Mouse (Mus musculus): Measurements from ENCODE around the gene Smpx. TPM values are rescaled to one million over a fixed set of nuclear protein-coding genes. Genes with fewer than 3 reads are reported as not detected.

Smpx gene
- polyA plus RNA-seq (2012; ENCODE audit: low replicate concordance), result not detected in 2 replicates

DNA sequence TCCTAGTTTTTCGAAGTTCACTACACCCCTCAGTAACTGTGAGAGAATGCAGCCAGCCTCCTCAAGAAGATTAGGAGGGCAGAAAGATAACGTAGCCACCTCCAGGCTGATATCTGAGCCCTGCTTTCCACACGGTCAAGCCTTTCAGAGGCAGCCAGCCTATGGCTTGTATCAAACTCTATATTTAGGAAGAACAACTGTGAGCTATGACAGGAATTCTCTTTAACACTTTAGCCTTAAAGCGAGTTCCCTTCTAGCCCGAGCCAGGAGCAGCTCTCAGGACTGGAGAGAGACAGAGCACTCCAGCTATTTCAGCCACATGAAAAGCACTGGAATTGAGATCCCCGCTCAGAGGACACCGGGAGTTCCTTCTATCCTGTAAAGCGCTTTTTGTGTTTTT lies at the start of gene Smpx:
Smpx (plus strand) TSS at position 49 of the 400 bp plus-strand sequence.

Other genes starting within 250 kb of the Smpx start
- 20.1 and 26.4 TPM in 2 replicates for gene Sms, start 206.6 kb upstream of the Smpx start, polyA plus RNA-seq (2012; ENCODE audit: low replicate concordance)
- gene Yy2, start 129.9 kb upstream of the Smpx start, polyA plus RNA-seq (2012; ENCODE audit: low replicate concordance), result 0.09 TPM in 1 of 2 replicates, not detected in the other
- gene Mbtps2, start 100.2 kb upstream of the Smpx start, polyA plus RNA-seq (2012; ENCODE audit: low replicate concordance), result 1.3 and 7.3 TPM in 2 replicates
- gene Klhl34, start 119.5 kb downstream of the Smpx start, polyA plus RNA-seq (2012; ENCODE audit: low replicate concordance), result not detected in 2 replicates

Measured in leukemia stem cell, adult 10-12 weeks (primary cell).